Mouse (Mus musculus): ENCODE results near the gene Mtmr2. TPM values are rescaled to one million over a fixed set of nuclear protein-coding genes. Genes with fewer than 3 reads are reported as not detected.

The Mtmr2 gene
- polyA plus RNA-seq, 1 experiment from 2014 or later, result 19.5 TPM

DNA sequence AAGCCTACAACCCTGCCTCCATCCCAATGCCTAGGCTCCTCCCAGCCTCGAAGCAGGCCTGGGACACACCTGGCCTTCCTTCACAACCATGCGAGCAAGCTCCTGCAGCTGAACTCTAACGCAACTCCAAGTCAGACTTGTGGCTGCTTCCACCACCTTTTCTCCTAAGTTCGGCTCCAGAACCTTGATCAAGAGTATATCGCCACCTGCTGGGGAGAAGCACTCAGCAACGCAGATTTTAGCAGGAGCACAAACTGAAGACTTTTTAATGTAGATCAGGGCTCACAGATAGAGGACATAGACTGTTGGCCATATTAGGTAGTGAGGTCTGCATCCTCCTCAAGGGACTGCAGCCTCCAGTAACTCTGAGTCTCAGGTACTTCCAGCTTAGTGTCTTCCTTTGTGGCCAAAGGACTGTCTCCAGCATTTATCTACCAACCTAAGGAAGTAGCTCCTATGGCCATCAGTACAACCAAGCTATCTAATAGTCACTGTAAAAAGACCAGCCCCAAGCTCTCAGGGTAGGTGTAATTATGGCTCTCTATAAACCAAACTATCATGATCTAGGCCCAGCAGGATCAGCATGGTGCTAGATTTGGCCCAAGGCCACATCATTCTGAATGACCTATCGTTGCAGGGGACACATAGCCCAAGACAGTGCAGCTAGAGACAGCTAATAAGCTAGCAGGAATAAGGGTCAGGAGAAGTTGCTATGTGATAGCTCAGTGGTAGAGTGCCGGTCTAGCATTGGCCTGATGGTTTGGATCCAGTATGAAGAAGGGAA is 31.7 kb upstream of the Mtmr2 start:
- Histone ChIP-seq H3K36me3 (ENCODE audit: control insufficient read depth, insufficient read depth) (no peaks in the 10 kb centered on the region), H3K27me3 (ENCODE audit: control insufficient read depth, insufficient read depth, low read depth, low read length) (no peaks in the 10 kb centered on the region), H3K9me3 (replicated peaks; ENCODE audit: control insufficient read depth, low read length) (no peaks in the 10 kb centered on the region), H3K4me2 (ENCODE audit: low read depth, low read length) (no peak overlapping the region), H3K9ac (ENCODE audit: low read depth, low read length) (no peak overlapping the region), H3K27ac (ENCODE audit: low read length) (no peak overlapping the region), H3K4me3 (ENCODE audit: low read depth, low read length) (no peak overlapping the region), H3K4me1 (ENCODE audit: control insufficient read depth, low read depth, low read length) (no peaks in the 10 kb centered on the region)
- ATAC-seq (ENCODE audit: low read depth), result no peak
- 15% methylated on average over 8 of the region's 8 CpGs for WGBS (ENCODE audit: insufficient replicate concordance)

DNA sequence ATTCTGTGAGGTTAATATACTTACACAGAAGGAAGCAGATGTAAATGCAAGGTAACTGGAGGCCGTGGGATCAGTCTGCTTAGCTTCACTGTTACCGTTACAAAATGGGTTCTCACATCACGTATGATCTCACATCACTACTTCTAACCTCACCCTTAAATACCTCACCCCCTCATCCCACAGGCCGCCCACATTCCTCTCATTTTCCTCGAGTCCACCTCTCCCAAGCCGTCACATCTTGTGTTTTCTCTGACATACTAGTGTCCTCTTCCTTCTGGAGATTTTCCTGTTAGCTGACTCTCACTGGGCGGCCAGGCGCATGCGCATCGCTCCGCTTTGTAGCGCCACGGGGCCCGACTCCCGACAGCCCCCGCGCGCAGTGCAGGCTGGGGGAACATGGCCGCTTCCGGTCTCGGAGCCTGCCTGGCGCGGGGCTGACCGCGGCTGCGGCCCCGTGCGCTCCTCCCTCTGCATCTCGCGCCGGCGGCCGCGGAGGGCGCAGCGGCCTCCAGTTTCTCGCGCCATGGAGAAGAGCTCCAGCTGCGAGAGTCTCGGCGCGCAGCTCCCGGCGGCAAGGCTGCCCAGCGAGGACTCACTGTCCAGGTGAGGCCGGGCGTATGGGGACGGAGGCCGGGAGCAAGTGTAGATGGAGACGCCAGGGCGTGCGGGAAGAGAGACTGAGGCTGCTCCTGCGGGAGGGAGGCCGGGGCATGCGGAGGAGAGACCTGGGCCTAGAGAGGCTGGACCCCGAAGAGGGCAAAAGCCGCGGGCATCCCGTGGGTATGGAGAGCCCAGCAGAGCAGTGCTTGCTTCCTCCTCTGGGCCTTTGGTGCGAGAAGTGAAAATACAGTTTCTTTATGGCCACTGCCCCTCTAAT is 826 bp downstream of the Mtmr2 start:
- Histone ChIP-seq H3K4me2 (ENCODE audit: low read depth, low read length) (peak overlapping the region; percentile 77), H3K4me1 (ENCODE audit: control insufficient read depth, low read depth, low read length) (peaks cover 11% of the 10 kb centered on the region), H3K27ac (ENCODE audit: low read length) (peak overlapping the region; percentile 91), H3K27me3 (ENCODE audit: control insufficient read depth, insufficient read depth, low read depth, low read length) (no peaks in the 10 kb centered on the region), H3K9me3 (replicated peaks; ENCODE audit: control insufficient read depth, low read length) (no peaks in the 10 kb centered on the region), H3K36me3 (ENCODE audit: control insufficient read depth, insufficient read depth) (no peaks in the 10 kb centered on the region), H3K4me3 (ENCODE audit: low read depth, low read length) (peak overlapping the region; percentile 95), H3K9ac (ENCODE audit: low read depth, low read length) (peak overlapping the region; percentile 94)
- WGBS (ENCODE audit: insufficient replicate concordance), result under 1% methylated on average over 60 of the region's 60 CpGs
- ATAC-seq (ENCODE audit: low read depth), result peak; percentile 99

DNA sequence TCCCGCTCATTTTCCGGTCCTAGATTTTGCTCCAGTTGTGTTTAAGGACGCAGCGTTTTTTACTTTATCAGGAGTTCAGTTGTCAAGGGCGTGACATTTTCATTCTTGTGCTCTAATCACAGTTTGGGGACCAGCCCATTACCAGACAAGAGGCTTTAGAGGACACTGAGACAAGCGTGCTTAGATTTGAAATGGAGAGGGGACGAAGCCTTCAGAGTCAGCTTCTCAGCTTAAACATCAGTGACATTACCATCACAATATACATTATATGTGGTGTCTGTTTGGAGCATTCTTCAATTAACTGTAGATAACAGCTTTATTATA is 1.4 kb downstream of the Mtmr2 start:
- Histone ChIP-seq H3K27me3 (ENCODE audit: control insufficient read depth, insufficient read depth, low read depth, low read length) (no peaks in the 10 kb centered on the region), H3K4me3 (ENCODE audit: low read depth, low read length) (peak overlapping the region; percentile 95), H3K36me3 (ENCODE audit: control insufficient read depth, insufficient read depth) (no peaks in the 10 kb centered on the region), H3K4me2 (ENCODE audit: low read depth, low read length) (peak overlapping the region; percentile 77), H3K9ac (ENCODE audit: low read depth, low read length) (peak overlapping the region; percentile 94), H3K9me3 (replicated peaks; ENCODE audit: control insufficient read depth, low read length) (no peaks in the 10 kb centered on the region), H3K27ac (ENCODE audit: low read length) (peak overlapping the region; percentile 91), H3K4me1 (ENCODE audit: control insufficient read depth, low read depth, low read length) (peaks cover 11% of the 10 kb centered on the region)
- no peak for ATAC-seq (ENCODE audit: low read depth)
- 1% methylated on average over 7 of the region's 7 CpGs for WGBS (ENCODE audit: insufficient replicate concordance)

- Histone ChIP-seq H3K27ac (ENCODE audit: low read length) (no peak overlapping the region), H3K4me2 (ENCODE audit: low read depth, low read length) (no peak overlapping the region), H3K9ac (ENCODE audit: low read depth, low read length) (no peak overlapping the region), H3K4me3 (ENCODE audit: low read depth, low read length) (no peak overlapping the region), H3K4me1 (ENCODE audit: control insufficient read depth, low read depth, low read length) (peaks cover 11% of the 10 kb centered on the region), H3K27me3 (ENCODE audit: control insufficient read depth, insufficient read depth, low read depth, low read length) (no peaks in the 10 kb centered on the region), H3K9me3 (replicated peaks; ENCODE audit: control insufficient read depth, low read length) (no peaks in the 10 kb centered on the region), H3K36me3 (ENCODE audit: control insufficient read depth, insufficient read depth) (no peaks in the 10 kb centered on the region)
- WGBS (ENCODE audit: insufficient replicate concordance), result 65% methylated on average over 4 of the region's 4 CpGs
- no peak for ATAC-seq (ENCODE audit: low read depth)
Measured at GRCm38 (mm10) chr9:13752543-13752942, 4.3 kb downstream of the Mtmr2 start.

DNA sequence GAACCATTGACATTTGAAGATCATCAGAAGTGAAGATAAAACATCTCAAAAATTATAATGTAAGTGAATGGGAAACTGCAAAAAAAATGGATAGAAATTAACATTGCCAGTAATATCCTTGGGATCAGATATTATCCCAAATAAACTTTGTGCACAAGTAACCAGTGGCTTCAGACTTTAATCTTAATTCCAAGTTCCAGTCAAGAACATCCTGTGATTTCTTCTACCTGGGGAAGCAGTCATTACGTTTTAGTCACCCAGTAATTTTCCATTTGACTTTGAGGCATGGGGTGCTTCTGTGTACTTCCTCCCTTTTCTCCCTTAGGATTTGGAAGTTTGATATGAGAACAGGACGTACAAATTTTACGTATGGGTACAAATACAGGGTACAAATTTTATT is 12.2 kb downstream of the Mtmr2 start:
- 79% methylated on average over 3 of the region's 3 CpGs for WGBS (ENCODE audit: insufficient replicate concordance)
- no peak overlapping the region for H3K27ac ChIP-seq (ENCODE audit: low read length)
- no peak overlapping the region for H3K9ac ChIP-seq (ENCODE audit: low read depth, low read length)
- H3K36me3 ChIP-seq (ENCODE audit: control insufficient read depth, insufficient read depth), result no peaks in the 10 kb centered on the region; the same call in 1 of the 2 replicates
- H3K27me3 ChIP-seq (ENCODE audit: control insufficient read depth, insufficient read depth, low read depth, low read length), result no peaks in the 10 kb centered on the region
- no peaks in the 10 kb centered on the region for H3K9me3 ChIP-seq (replicated peaks; ENCODE audit: control insufficient read depth, low read length)
- no peak overlapping the region for H3K4me2 ChIP-seq (ENCODE audit: low read depth, low read length)
- no peaks in the 10 kb centered on the region for H3K4me1 ChIP-seq (ENCODE audit: control insufficient read depth, low read depth, low read length)
- no peak overlapping the region for H3K4me3 ChIP-seq (ENCODE audit: low read depth, low read length)
- ATAC-seq (ENCODE audit: low read depth), result no peak

DNA sequence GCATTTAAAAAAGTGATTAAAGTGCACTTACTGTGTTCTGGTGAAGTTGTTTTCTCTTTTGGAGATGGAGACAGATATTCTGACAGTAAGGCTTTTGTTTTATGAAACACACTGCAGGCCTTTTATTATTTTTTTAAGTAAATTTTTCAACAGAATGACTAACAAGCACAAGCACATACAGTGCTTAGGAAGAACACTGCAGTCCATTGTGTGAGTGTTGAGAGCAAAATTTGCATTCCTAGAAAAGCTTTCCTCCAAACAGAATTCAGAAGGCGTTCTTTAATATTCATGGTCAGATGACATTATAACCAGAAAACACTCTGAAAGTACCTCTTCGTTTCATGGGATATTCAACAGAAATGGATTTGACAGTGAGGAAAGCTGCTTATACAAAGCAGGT is 17.4 kb downstream of the Mtmr2 start:
- 78% methylated on average over 2 of the region's 2 CpGs for WGBS (ENCODE audit: insufficient replicate concordance)
- Histone ChIP-seq H3K9me3 (replicated peaks; ENCODE audit: control insufficient read depth, low read length) (no peaks in the 10 kb centered on the region), H3K4me3 (ENCODE audit: low read depth, low read length) (no peak overlapping the region), H3K9ac (ENCODE audit: low read depth, low read length) (no peak overlapping the region), H3K36me3 (ENCODE audit: control insufficient read depth, insufficient read depth) (no peaks in the 10 kb centered on the region), H3K27me3 (ENCODE audit: control insufficient read depth, insufficient read depth, low read depth, low read length) (no peaks in the 10 kb centered on the region), H3K27ac (ENCODE audit: low read length) (no peak overlapping the region), H3K4me2 (ENCODE audit: low read depth, low read length) (no peak overlapping the region), H3K4me1 (ENCODE audit: control insufficient read depth, low read depth, low read length) (no peaks in the 10 kb centered on the region)
- no peak for ATAC-seq (ENCODE audit: low read depth)

DNA sequence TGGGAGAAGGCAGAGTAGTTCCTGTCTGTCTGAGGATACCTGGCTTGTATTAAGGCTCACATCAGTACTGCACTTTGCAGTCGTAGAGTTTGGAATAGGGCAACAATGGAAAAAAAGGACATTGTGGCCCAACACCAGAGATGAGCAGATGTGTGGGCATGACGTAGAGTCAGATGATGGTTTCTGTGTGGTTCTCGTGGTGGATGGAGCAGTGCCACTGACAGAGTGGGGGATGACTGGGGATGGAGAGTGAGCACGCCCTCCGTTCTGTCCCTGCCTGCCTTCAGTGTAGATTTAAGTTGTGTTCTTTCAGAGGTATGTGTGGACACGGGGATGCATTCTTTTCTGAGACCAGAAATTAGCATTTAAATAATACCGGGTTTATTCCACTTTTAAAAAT is 18.4 kb downstream of the Mtmr2 start:
- Histone ChIP-seq H3K27me3 (ENCODE audit: control insufficient read depth, insufficient read depth, low read depth, low read length) (no peaks in the 10 kb centered on the region), H3K9me3 (replicated peaks; ENCODE audit: control insufficient read depth, low read length) (no peaks in the 10 kb centered on the region), H3K27ac (ENCODE audit: low read length) (no peak overlapping the region), H3K9ac (ENCODE audit: low read depth, low read length) (no peak overlapping the region), H3K4me2 (ENCODE audit: low read depth, low read length) (no peak overlapping the region), H3K36me3 (ENCODE audit: control insufficient read depth, insufficient read depth) (no peaks in the 10 kb centered on the region), H3K4me3 (ENCODE audit: low read depth, low read length) (no peak overlapping the region), H3K4me1 (ENCODE audit: control insufficient read depth, low read depth, low read length) (no peaks in the 10 kb centered on the region)
- WGBS (ENCODE audit: insufficient replicate concordance), result 69% methylated on average over 7 of the region's 7 CpGs
- no peak for ATAC-seq (ENCODE audit: low read depth)

GRCm38 (mm10) chr9:13774732-13775131 is 26.5 kb downstream of the Mtmr2 start:
- Histone ChIP-seq H3K9me3 (replicated peaks; ENCODE audit: control insufficient read depth, low read length) (no peaks in the 10 kb centered on the region), H3K9ac (ENCODE audit: low read depth, low read length) (no peak overlapping the region), H3K27ac (ENCODE audit: low read length) (no peak overlapping the region), H3K36me3 (ENCODE audit: control insufficient read depth, insufficient read depth) (no peaks in the 10 kb centered on the region), H3K27me3 (ENCODE audit: control insufficient read depth, insufficient read depth, low read depth, low read length) (no peaks in the 10 kb centered on the region), H3K4me2 (ENCODE audit: low read depth, low read length) (no peak overlapping the region), H3K4me3 (ENCODE audit: low read depth, low read length) (no peak overlapping the region), H3K4me1 (ENCODE audit: control insufficient read depth, low read depth, low read length) (no peaks in the 10 kb centered on the region)
- whole genome bisulfite sequencing (ENCODE audit: insufficient replicate concordance), result 54% methylated on average over 1 of the region's 1 CpGs
- ATAC-seq (ENCODE audit: low read depth), result no peak

GRCm38 (mm10) chr9:13781985-13782384 is 33.8 kb downstream of the Mtmr2 start:
- WGBS (ENCODE audit: insufficient replicate concordance), result 74% methylated on average over 1 of the region's 1 CpGs
- Histone ChIP-seq H3K4me2 (ENCODE audit: low read depth, low read length) (no peak overlapping the region), H3K27me3 (ENCODE audit: control insufficient read depth, insufficient read depth, low read depth, low read length) (no peaks in the 10 kb centered on the region), H3K4me1 (ENCODE audit: control insufficient read depth, low read depth, low read length) (no peaks in the 10 kb centered on the region), H3K36me3 (ENCODE audit: control insufficient read depth, insufficient read depth) (no peaks in the 10 kb centered on the region), H3K4me3 (ENCODE audit: low read depth, low read length) (no peak overlapping the region), H3K27ac (ENCODE audit: low read length) (no peak overlapping the region), H3K9me3 (replicated peaks; ENCODE audit: control insufficient read depth, low read length) (no peaks in the 10 kb centered on the region), H3K9ac (ENCODE audit: low read depth, low read length) (no peak overlapping the region)
- no peak for ATAC-seq (ENCODE audit: low read depth)
